Mouse (Mus musculus) spleen, adult 2 months (tissue): Measurements from ENCODE around the gene OR5BS1P.

ENCODE experiments used
- CTCF ChIP-seq: fragments of 200-500 bp; IDR thresholded peaks from 2 replicates; pipeline ENCODE4 v1.5.1; 2011; ENCODE audit warnings: mild to moderate bottlenecking, inconsistent platforms; ENCODE audit not compliant: insufficient read depth, insufficient read length, insufficient replicate concordance; ENCODE audit errors: extremely low read depth
- POLR2A ChIP-seq: fragments of 200-500 bp; IDR thresholded peaks from 2 replicates; pipeline ENCODE4 v1.6.1; 2011; ENCODE audit warnings: low read depth, low read length, inconsistent platforms

DNA sequence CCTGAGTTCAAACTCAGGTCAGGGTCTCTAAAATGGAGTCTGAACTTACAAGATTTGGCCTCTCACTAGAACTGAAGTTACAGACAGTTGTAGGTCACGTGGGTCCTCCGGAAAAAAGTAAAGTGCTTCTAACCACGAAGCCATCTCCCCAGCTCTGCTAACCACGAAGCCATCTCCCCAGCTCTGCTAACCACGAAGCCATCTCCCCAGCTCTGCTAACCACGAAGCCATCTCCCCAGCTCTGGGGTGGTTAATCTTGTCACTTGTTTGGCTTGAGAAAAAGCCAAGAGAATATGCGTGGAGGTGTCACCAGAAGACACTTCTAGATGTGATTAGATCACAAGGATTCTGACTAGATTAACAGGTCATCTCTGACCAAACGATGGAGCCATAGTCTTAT is 44.5 kb downstream of the OR5BS1P start:
- TF ChIP-seq CTCF (no peak), POLR2A (no peak)
